Mouse (Mus musculus): Measurements from ENCODE around the gene Lmntd2. TPM values are rescaled to one million over a fixed set of nuclear protein-coding genes. Genes with fewer than 3 reads are reported as not detected.
"Not testable (repeated sequence)": the region's sequence is repeated elsewhere in the genome, so short reads cannot be mapped to it uniquely, and the experiment has no call there.

Lmntd2 gene
- polyA plus RNA-seq (2012; rRNA removed) = 4.9 and 8.1 TPM in 2 replicates

DNA sequence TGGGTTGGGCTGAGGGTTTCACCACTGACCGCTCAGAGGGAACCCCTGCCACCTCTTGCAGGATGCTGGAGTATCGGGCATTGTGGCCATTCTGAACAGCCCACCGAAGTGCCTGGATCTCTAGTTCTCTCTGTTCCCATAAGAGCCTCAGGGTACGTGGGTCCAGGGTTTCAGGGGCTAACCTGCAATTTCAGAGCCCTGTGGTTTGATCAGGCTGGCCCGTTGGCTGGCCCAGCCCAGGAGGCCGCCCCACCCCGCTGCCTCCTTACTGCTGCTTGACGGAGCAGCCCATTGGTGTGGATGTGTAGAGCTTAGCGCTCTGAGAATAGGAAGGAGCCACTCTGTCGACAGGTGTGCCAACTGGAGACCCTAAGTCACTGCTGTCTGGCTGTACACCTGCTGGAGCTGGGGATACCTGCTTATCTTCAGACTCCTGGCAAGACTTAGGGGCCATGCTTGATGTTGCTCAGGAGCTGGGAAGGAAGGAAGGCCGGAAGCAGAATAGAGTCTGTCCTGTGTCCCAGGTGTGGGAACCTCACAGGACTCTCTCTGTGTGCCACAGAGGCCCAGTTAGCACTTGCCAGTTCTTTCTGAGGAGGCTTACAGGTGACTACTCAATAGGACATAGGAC, at the start of gene Lmntd2:
Gene Lmntd2 (minus strand): TSS at position 476 of the 631 bp plus-strand sequence.
- Histone ChIP-seq H3K4me1 (ENCODE audit: control insufficient read depth, insufficient read depth, insufficient read length, low read length) (peaks cover 24% of the 10 kb centered on the region), H3K4me3 (ENCODE audit: low read depth, low read length) (peak within 1 kb of the TSS; percentile 71), H3K27me3 (ENCODE audit: control insufficient read depth, insufficient read depth, low read length) (no peaks in the 10 kb centered on the region), H3K27ac (ENCODE audit: insufficient read depth, low read depth, low read length) (no peak within 1 kb of the TSS), H3K36me3 (ENCODE audit: control insufficient read depth, insufficient read depth, low read length) (peaks cover 13% of the 10 kb centered on the region)
- TF ChIP-seq CTCF (IDR thresholded peaks at IDR 0.05; ENCODE audit: extremely low read depth, insufficient read length, insufficient replicate concordance, low read depth, low read length) (no peak), POLR2A (IDR thresholded peaks at IDR 0.05; ENCODE audit: low read depth, low read length) (no peak)
- whole genome bisulfite sequencing = 92% methylated on average over 11 of the region's 11 CpGs

DNA sequence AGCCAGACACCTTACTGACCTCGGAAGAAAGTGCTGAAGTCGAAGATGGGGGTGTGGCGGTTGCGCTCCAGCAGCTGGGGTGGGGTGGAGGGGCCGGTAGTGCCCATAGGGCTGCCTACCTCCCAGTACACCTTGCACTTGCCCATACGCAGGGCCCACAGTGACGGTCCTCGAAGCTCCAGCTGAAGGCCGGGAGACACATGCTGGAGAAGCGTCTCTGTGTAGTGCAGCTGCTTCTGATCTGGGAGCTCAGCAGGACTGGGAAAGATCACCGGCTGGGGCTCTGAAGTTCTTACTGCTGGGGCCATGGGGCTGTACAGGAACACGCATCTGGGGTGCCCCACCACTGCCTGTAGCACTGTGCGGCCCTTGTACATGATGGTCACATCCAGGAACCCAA, 49.8 kb upstream of the Lmntd2 start:
- peaks cover 16% of the 10 kb centered on the region for H3K4me1 ChIP-seq (ENCODE audit: control insufficient read depth, insufficient read depth, insufficient read length, low read length)
- no peak overlapping the region for H3K27ac ChIP-seq (ENCODE audit: insufficient read depth, low read depth, low read length)
- no peaks in the 10 kb centered on the region for H3K27me3 ChIP-seq (ENCODE audit: control insufficient read depth, insufficient read depth, low read length)
- H3K4me3 ChIP-seq (ENCODE audit: low read depth, low read length) = no peak overlapping the region
- 90% methylated on average over 13 of the region's 13 CpGs for WGBS
- peaks cover 58% of the 10 kb centered on the region for H3K36me3 ChIP-seq (ENCODE audit: control insufficient read depth, insufficient read depth, low read length)
- TF ChIP-seq CTCF (IDR thresholded peaks at IDR 0.05; ENCODE audit: extremely low read depth, insufficient read length, insufficient replicate concordance, low read depth, low read length) = no peak
- no peak for TF ChIP-seq POLR2A (IDR thresholded peaks at IDR 0.05; ENCODE audit: low read depth, low read length)

DNA sequence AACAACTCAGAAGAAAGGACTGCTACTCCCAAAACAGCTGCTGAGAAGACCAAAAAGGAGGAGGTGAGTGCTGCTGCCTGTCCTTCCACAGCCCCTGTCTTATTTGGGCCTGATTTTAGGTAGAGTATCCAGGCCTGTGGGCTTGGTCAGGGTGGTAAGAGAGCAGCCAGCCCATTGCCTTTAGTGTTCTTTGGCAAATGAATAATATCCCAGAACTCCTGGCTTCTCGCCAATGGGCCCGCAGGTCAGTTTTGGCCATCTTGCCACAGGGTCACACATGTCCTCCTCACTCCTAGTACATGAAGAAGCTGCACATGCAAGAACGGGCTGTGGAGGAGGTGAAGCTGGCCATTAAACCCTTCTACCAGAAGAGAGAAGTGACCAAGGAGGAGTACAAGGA, 47.6 kb upstream of the Lmntd2 start:
- 85% methylated on average over 3 of the region's 3 CpGs for WGBS
- peaks cover 78% of the 10 kb centered on the region for H3K36me3 ChIP-seq (ENCODE audit: control insufficient read depth, insufficient read depth, low read length)
- no peak overlapping the region for H3K27ac ChIP-seq (ENCODE audit: insufficient read depth, low read depth, low read length)
- H3K4me3 ChIP-seq (ENCODE audit: low read depth, low read length) = no peak overlapping the region
- H3K4me1 ChIP-seq (ENCODE audit: control insufficient read depth, insufficient read depth, insufficient read length, low read length) = peaks cover 12% of the 10 kb centered on the region
- TF ChIP-seq POLR2A (IDR thresholded peaks at IDR 0.05; ENCODE audit: low read depth, low read length) = no peak
- TF ChIP-seq CTCF (IDR thresholded peaks at IDR 0.05; ENCODE audit: extremely low read depth, insufficient read length, insufficient replicate concordance, low read depth, low read length) = no peak
- H3K27me3 ChIP-seq (ENCODE audit: control insufficient read depth, insufficient read depth, low read length) = no peaks in the 10 kb centered on the region

DNA sequence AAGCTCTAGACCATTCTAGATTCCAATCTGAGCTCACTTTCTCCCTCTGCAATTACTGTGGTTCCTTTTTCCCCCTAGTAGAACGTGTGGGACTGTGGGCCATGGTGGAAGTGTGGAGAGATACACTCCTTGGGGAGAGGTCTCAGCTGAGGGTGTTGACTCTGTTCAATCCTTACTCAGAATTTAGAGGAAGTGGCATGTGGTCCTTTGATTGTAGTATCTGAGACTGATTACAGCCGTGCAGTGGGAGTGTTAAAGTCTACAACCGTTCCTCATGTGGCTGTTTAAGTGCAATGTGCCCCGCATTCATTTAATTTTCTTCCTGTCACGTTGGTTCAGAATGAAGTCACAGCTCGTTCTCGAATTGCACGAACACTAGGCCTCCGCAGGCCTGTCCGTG, 42.3 kb upstream of the Lmntd2 start:
- no peak overlapping the region for H3K4me3 ChIP-seq (ENCODE audit: low read depth, low read length)
- TF ChIP-seq POLR2A (IDR thresholded peaks at IDR 0.05; ENCODE audit: low read depth, low read length) (no peak), CTCF (IDR thresholded peaks at IDR 0.05; ENCODE audit: extremely low read depth, insufficient read length, insufficient replicate concordance, low read depth, low read length) (no peak)
- no peaks in the 10 kb centered on the region for H3K27me3 ChIP-seq (ENCODE audit: control insufficient read depth, insufficient read depth, low read length)
- H3K36me3 ChIP-seq (ENCODE audit: control insufficient read depth, insufficient read depth, low read length) = peaks cover 77% of the 10 kb centered on the region
- no peak overlapping the region for H3K27ac ChIP-seq (ENCODE audit: insufficient read depth, low read depth, low read length)
- 89% methylated on average over 10 of the region's 10 CpGs for WGBS
- H3K4me1 ChIP-seq (ENCODE audit: control insufficient read depth, insufficient read depth, insufficient read length, low read length) = no peaks in the 10 kb centered on the region

DNA sequence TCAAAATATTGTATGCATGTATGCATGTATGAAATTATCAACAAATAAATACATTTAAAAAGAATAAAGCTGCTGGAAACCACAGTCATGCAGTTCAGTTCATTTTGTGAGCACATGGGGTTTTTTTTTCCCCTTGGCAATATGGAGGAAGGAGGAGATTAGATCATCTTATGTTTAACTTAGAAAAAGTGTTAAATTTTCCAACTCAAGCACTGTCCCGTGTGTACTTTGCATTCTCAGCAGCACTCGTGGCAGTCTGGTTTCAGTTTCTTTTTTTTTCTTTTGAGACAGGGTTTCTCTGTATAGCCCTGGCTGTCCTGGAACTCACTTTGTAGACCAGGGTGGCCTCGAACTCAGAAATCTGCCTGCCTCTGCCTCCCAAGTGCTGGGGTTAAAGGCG, 36.6 kb upstream of the Lmntd2 start:
- H3K4me1 ChIP-seq (ENCODE audit: control insufficient read depth, insufficient read depth, insufficient read length, low read length); H3K27me3 ChIP-seq (ENCODE audit: control insufficient read depth, insufficient read depth, low read length); H3K27ac ChIP-seq (ENCODE audit: insufficient read depth, low read depth, low read length); H3K4me3 ChIP-seq (ENCODE audit: low read depth, low read length): not testable (repeated sequence)
- H3K36me3 ChIP-seq (ENCODE audit: control insufficient read depth, insufficient read depth, low read length) = peaks cover 64% of the 10 kb centered on the region
- 75% methylated on average over 4 of the region's 4 CpGs for WGBS

DNA sequence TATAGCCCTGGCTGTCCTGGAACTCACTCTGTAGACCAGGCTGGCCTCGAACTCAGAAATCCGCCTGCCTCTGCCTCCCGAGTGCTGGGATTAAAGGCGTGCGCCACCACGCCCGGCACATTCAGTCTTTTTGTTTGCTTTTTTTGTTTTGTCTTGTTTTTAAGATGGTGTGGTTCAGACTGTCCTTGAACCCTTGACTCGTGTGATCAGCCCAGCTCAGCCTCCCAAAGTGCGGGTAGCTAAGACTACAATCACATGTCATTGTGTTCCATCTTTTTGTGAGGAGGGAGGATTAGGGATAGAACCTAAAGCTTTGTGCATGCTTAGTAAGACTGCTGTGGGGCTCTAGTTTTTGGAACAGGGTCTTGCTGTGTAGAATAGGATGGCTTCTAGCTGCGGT, 17.7 kb upstream of the Lmntd2 start:
- WGBS = 87% methylated on average over 10 of the region's 10 CpGs
- peaks cover 50% of the 10 kb centered on the region for H3K36me3 ChIP-seq (ENCODE audit: control insufficient read depth, insufficient read depth, low read length)
- TF ChIP-seq POLR2A (IDR thresholded peaks at IDR 0.05; ENCODE audit: low read depth, low read length) (no peak), CTCF (IDR thresholded peaks at IDR 0.05; ENCODE audit: extremely low read depth, insufficient read length, insufficient replicate concordance, low read depth, low read length) (no peak)

DNA sequence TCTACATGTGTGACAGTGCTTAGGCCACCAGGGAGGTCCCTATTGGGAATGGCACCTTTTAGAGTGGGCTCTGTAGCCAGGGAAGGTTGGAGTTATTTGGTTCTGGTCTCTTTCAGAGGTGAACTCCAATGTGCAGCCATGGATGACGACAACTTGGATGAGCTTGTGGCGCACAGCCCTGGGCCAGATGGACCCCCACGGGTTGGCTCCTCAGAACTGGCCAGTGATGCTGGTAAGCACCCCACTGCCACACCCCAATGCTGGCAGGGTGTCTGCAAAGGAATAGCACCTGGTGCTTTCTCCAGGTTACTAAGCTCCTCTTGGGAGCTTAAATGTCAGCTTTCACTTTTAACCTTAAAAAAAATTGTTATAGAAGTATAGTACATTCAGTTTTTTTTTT, 17.2 kb upstream of the Lmntd2 start:
- TF ChIP-seq CTCF (IDR thresholded peaks at IDR 0.05; ENCODE audit: extremely low read depth, insufficient read length, insufficient replicate concordance, low read depth, low read length) (no peak), POLR2A (IDR thresholded peaks at IDR 0.05; ENCODE audit: low read depth, low read length) (no peak)
- H3K27ac ChIP-seq (ENCODE audit: insufficient read depth, low read depth, low read length) = no peak overlapping the region
- H3K4me3 ChIP-seq (ENCODE audit: low read depth, low read length) = no peak overlapping the region
- 86% methylated on average over 3 of the region's 3 CpGs for WGBS
- no peaks in the 10 kb centered on the region for H3K27me3 ChIP-seq (ENCODE audit: control insufficient read depth, insufficient read depth, low read length)
- peaks cover 49% of the 10 kb centered on the region for H3K36me3 ChIP-seq (ENCODE audit: control insufficient read depth, insufficient read depth, low read length)
- peaks cover 5% of the 10 kb centered on the region; the same call in 1 of the 2 replicates for H3K4me1 ChIP-seq (ENCODE audit: control insufficient read depth, insufficient read depth, insufficient read length, low read length)

More for the DNA sequence above, 17.7 kb upstream of the Lmntd2 start:
- no peaks in the 10 kb centered on the region for H3K27me3 ChIP-seq (ENCODE audit: control insufficient read depth, insufficient read depth, low read length)
- peaks cover 5% of the 10 kb centered on the region; the same call in 1 of the 2 replicates for H3K4me1 ChIP-seq (ENCODE audit: control insufficient read depth, insufficient read depth, insufficient read length, low read length)
- no peak overlapping the region for H3K27ac ChIP-seq (ENCODE audit: insufficient read depth, low read depth, low read length)
- no peak overlapping the region for H3K4me3 ChIP-seq (ENCODE audit: low read depth, low read length)

All from small intestine, adult 2 months (tissue).